Mouse (Mus musculus): ENCODE measurements around the gene Srpr.

GRCm38 (mm10) chr9:35267976-35268715 is 68.2 kb downstream of the Srpr start:
- TF ChIP-seq CTCF (IDR thresholded peaks at IDR 0.05; ENCODE audit: extremely low read depth, insufficient read depth, low read length) = no peak
- no peak for TF ChIP-seq POLR2A (IDR thresholded peaks at IDR 0.05; ENCODE audit: extremely low read depth, insufficient read depth, low read length)

All from cortical plate, adult 2 months (tissue).